Mouse (Mus musculus) thymus, postnatal 25 days (tissue): Measurements from ENCODE around the gene Gm42674.

Experiments used
- DNase-seq: peaks from one replicate; pipeline ENCODE4 v3.0.0; 2022

Gm42674 gene

DNA sequence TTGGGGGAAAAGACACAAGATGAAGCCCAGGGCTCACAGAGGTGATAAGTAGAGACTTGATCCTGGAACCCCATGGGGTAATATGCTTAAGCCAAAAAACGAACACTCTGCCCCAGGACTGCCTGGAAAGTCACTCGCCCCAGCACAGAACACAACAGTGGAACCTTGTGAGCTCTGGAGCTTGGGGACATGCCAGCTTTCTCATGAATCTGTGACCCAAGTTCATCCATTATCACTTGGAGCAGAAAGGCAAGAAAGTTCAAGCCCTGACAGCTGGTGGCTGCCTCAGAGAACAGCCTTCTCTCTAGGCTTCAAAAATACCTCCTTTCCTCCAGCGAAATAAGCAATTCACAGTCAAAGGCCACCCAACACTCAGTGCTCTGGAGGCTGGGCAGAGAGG is 2.3 kb upstream of the Gm42674 start:
- DNase-seq = no peak

GRCm38 (mm10) chr3:90600036-90600435 is 1.7 kb upstream of the Gm42674 start:
- DNase-seq = no peak

DNA sequence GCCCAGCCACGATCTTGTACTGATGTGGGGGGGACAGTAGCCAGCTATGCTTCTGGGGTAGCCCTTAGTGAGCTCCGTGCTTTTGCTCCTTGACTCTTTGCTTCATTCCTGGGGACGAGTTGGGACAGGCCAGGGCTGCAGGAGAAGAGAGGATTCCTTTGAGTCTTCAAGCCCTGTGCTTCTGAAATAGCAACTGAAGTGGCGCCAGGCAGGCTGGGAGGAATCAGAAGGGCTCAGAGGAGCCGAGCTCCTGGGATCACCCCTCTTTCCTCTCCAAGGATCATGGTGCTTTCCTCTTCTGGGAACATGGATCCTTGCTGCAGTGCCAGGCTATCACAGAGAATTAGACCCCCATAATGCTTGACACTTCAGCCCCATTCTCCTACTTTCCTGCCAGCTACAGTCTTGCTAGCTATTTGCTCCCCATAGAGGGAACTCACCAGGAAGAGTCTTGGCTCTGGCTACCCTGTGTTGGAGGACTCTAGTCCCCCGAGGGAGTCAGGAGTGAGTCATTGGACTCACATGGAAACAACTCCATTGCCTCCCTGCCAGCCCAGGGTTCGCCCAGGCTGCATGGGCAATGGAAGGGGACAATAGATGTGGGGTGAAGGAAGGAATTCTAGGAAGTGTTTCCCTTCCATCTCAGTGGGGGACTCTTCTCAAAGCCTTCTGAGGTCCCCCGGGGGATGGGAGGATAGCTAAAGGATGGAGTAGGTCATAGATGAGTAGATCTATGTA is 1.1 kb upstream of the Gm42674 start:
- DNase-seq = no peak

DNA sequence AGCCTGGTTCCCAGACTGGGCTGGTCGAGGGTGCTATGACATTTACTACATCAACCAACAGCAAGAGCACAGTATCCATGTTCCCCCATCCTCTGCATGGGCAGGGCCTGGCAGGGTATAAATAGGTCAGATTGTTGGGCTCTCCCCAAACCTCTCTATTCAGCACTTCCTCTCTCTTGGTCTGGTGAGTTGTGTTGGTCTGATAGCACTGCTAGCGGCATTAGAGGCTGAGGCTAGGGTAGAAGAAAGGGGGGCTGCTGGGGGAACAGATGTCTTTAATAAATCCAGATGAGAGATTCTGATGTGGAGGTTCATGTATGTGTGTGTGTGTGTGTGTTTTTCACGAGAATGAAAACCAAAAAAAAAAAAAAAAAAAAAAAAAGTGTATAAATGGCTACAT is 1.9 kb downstream of the Gm42674 start, which contains the start of gene S100a4:
S100a4 (plus strand) TSS at position 149 of the 400 bp plus-strand sequence.
- DNase-seq = no peak

- no peak for DNase-seq
Observed at GRCm38 (mm10) chr3:90604416-90604815, 2.7 kb downstream of the Gm42674 start.

DNA sequence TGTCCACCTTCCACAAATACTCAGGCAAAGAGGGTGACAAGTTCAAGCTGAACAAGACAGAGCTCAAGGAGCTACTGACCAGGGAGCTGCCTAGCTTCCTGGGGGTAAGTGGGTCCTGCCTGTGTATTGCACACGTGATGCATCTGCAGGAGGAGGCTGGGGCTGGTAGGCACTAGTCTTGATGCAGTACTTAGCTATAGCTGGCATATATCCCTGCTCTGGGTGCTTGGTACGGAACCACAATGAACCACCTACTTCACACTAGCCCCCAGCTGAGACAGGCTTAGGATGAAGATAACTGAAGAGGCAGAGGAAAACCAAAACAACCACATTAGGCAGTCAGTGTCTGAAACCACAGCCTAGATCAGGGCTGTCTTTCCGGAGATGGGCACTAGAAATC is 3.3 kb downstream of the Gm42674 start:
- no peak for DNase-seq

GRCm38 (mm10) chr3:90605736-90606135 is 4.0 kb downstream of the Gm42674 start:
- no peak for DNase-seq

DNA sequence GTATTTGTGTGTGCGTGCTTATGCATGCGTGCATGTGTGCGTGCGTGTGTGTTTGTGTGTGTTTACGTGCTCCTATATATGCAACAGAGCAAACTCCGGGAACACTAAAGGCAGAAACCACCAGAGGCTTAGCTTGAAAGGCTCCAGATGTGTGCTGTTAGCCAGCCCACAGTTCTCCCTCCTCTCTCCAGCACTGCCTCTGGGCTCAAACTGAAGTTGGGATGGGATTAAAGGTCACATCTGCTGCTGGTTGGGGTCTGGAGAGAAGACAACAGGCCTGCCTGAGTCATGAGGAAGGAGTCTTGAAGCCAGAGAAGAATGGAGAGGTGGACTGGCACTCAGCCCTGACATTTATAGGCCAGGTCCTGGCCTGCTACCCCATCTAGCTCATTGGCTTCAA is 4.5 kb downstream of the Gm42674 start:
- DNase-seq = no peak

GRCm38 (mm10) chr3:90607361-90607760 is 5.7 kb downstream of the Gm42674 start:
- DNase-seq = no peak

- no peak for DNase-seq
Observed at GRCm38 (mm10) chr3:90608223-90608622, 6.5 kb downstream of the Gm42674 start, which contains the start of gene S100a5. S100a5 (plus strand) TSS chr3:90608523.

DNA sequence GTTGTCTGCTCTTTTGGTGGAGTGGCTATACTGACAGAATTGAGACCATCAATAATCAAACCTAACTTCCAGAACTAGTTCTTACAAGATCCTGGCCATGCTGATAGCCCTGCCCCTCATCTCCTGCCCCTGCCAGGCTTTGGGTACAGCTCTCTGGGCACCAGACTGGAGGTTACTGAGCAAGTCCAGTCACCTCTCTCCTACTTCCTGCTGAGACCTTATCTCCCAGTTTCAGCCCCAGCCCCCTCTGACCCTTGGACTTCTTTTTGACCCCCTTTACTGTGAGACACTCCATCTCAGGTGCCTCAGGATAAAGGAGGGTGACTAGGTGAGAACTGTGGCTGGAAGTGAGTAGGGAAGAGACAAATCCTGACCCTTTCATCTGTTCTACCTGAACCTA is 7.4 kb downstream of the Gm42674 start:
- no peak for DNase-seq

DNA sequence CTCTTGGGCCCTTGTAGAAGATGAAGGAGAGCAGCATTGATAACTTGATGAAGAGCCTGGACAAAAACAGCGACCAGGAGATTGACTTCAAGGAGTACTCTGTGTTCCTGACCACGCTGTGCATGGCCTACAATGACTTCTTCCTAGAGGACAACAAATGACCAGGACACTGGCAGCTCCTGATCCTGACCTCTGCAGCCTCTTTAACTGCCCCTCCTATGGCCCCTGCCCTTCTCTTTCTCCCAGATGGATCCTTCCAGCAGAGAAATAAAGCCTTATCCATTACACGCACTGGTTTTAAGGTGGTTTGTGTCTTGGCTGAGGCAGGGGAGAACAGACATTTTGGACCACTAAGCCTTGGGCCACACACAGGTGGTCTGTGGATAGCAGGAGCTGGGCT is 9.8 kb downstream of the Gm42674 start:
- DNase-seq = no peak

- DNase-seq = no peak
Observed at GRCm38 (mm10) chr3:90612061-90612460, 10.4 kb downstream of the Gm42674 start.

DNA sequence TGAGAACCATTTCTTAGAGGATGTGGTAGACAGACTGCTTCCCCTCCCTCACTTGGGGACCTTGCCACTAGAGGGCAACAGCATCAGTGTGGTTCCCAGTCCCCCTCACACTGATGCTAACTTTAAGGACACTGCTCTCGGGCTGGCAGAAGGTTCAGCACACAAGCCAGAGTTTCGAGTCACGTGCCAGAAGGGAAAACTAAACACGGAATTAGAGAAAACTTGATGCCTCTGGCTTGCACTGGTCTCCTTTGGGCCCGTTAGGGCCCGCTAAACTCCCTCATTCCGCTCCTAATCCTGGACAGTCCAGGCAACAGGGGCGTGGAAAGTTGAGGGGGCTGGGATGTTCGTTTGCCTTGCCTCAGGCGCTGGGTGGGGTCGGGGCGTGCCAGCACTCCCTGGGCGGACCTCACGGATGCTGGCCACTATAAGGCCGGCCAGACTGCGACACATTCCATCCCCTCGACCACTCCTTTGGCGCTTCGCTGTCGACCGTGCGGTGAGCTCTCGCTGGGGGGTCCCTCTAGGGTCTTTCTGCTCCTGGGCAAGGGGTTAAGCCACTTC is 11.1 kb downstream of the Gm42674 start, which contains the start of gene S100a6:
S100a6 (plus strand) TSS at position 155 of the 564 bp plus-strand sequence.
- DNase-seq = peak; percentile 85

DNA sequence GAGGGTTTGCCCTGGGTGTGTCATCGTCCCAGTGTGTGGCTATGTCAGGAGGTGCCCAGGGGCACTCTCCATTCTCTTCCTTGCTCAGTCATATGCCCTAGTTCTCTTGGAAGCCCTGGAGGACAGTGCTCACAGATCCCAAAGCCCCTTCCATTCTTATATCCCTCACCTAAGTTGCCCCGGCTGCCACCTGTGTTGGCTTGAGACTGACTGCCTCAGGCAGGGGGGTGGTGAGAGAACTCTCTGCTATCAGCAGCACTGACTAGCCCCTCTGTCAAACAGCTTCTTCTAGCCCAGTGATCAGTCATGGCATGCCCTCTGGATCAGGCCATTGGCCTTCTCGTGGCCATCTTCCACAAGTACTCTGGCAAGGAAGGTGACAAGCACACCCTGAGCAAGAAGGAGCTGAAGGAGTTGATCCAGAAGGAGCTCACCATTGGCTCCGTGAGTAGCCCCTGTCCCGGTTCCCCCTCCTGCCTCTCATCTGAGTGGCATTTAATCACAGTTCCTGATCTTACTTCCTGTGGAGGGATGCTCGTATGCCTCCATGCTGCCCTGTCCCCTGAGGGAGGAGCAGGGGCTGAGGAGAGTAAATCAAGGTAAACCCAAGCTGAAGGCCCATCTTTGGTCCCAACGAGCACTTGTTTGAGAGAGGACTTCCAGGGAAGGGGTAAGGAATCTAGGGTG is 11.9 kb downstream of the Gm42674 start:
- no peak for DNase-seq

GRCm38 (mm10) chr3:90614148-90614530 is 12.4 kb downstream of the Gm42674 start:
- no peak for DNase-seq

DNA sequence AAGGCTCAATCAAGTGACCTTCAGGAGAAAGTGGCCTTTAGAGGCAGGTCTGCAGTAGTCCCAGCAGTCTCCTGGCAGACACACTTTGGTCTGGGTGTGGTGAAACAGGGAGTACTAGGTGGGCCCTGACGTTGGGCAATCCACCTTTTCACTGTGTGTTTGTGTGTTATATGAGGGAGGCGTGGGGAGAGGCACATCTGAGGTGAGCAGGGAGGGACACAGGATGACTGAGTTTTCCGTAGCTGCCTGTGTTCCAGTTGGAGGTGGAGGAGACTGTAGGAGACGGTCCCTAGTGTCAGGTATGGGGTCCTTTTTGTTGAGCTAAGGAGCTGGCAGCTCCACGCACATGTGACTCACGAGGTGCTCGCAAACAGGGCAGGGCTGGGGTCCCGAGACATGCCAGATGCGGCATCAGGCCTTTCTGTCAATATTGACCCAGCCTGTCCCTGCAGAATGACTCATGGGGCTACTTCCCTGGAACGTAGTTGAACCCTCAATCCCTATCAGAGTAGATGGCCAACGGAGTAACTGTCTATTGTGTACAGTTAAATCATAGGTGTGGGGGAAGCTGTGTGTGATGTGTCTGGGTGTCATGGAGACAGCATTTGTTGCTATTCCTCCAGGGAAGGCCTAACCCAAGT is 13.0 kb downstream of the Gm42674 start:
- DNase-seq = no peak

GRCm38 (mm10) chr3:90615415-90615814 is 13.7 kb downstream of the Gm42674 start:
- peak; percentile 85 for DNase-seq

GRCm38 (mm10) chr3:90615911-90616310 is 14.2 kb downstream of the Gm42674 start:
- no peak for DNase-seq

- DNase-seq = no peak
Observed at GRCm38 (mm10) chr3:90617586-90617985, 15.9 kb downstream of the Gm42674 start.

- DNase-seq = no peak
Observed at GRCm38 (mm10) chr3:90621552-90621951, 19.8 kb downstream of the Gm42674 start.

- DNase-seq = peak; percentile 69
Observed at GRCm38 (mm10) chr3:90623435-90624071, 21.8 kb downstream of the Gm42674 start.

GRCm38 (mm10) chr3:90625496-90625895 is 23.8 kb downstream of the Gm42674 start:
- no peak for DNase-seq
